Mouse (Mus musculus): ENCODE results near the gene Serp1. TPM values are rescaled to one million over a fixed set of nuclear protein-coding genes. Genes with fewer than 3 reads are reported as not detected.
"Not testable (repeated sequence)": the region's sequence is repeated elsewhere in the genome, so short reads cannot be mapped to it uniquely, and the experiment has no call there.

The Serp1 gene
- total RNA-seq, 1 experiment from 2014 or later: 78.7 TPM

DNA sequence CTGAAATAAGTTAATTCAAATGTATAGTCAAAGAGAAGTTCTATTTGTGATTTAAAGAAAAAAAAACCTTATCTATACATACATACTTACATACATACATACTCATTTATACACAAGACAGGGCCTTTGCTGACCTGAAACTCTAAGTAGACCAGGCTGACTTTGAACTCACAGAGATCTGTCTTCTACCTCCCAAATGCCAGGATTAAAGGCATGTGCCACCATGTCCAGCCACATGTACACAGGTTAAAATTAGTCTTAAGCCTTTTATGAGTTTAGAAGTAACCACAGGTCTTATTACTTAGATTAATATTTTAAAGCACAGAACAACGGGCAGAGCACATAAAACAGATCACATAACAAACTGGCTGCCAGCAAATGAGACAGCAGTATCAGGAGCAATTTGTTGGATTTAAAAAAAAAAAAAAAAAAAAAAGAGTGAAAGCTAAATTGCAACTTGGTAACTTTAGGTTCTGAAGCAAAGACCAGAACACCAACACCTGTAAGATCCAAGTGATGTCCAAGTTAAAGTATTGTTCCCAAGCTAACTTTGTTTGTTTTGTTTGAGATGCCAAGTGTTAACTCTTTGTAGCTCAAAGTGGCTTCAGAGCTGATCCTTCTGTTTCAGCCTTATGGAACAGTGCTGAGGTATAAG is 9.6 kb downstream of the Serp1 start:
- no peak for ATAC-seq (replicated peaks in 1 of 2; ENCODE audit: insufficient read depth in 1 of 2, low FRiP score in 2 of 2, low TSS enrichment in 1 of 2, low read depth in 1 of 2, poor library complexity in 2 of 2, severe bottlenecking in 2 of 2)

DNA sequence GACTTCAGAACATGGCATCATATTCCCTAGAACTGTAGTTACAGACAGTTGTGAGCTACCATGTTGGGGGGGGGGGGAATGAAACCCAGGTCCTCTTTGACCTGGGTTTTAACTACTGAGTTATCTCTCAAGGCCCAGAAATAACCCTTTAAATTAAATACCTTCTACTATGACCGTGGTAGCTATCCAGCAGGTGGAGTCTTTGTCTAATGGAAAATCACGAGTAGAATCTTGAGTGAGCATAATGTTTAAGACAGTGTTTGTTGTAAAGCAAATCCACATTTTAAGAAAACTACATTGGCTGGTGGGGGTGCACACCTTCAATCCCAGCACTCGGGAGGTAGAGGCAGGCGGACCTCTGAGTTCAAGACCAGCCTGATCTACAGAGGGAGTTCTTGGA is 12.2 kb downstream of the Serp1 start:
- ATAC-seq (replicated peaks in 1 of 2; ENCODE audit: insufficient read depth in 1 of 2, low FRiP score in 2 of 2, low TSS enrichment in 1 of 2, low read depth in 1 of 2, poor library complexity in 2 of 2, severe bottlenecking in 2 of 2): no peak

DNA sequence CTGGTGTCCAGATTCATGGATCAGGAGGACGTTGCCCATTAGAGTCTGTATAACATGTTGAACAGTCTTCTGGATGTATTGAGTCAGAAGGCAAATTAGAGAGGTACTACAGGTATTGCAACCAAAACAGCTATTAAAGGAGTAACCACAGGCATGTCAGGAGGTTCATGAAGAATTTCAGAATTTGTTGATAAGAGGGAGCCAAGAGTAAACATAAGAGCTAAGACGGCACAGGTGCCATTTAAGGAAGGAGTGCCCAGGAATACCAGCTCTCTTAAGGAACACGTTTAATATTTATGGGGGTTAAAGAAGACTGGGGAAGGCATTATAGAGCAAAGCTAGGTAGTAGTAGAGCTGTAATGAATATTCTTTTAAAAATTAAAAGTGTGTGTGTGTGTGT is 13.0 kb downstream of the Serp1 start:
- ATAC-seq (replicated peaks in 1 of 2; ENCODE audit: insufficient read depth in 1 of 2, low FRiP score in 2 of 2, low TSS enrichment in 1 of 2, low read depth in 1 of 2, poor library complexity in 2 of 2, severe bottlenecking in 2 of 2): no peak

DNA sequence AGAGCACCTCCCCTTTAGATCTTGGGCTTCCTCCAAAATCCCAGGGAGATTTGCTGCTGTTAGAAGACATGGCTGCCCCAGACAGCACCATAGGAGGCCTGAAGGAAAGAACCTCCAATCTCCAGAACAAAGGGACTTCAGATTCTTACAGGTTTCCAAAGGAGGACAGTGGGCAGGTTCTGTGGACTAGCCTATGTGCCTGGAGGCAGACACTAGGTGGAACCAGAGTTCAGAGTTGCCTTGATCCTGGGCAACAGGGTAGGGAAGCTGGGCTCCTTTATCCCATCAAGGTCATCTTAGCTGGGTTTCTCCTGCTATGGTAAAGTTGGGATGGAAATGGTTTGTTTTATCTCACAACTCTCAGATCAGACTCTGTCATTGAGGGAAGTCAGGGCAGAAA is 14.1 kb downstream of the Serp1 start:
- ATAC-seq (replicated peaks in 1 of 2; ENCODE audit: insufficient read depth in 1 of 2, low FRiP score in 2 of 2, low TSS enrichment in 1 of 2, low read depth in 1 of 2, poor library complexity in 2 of 2, severe bottlenecking in 2 of 2): 0 out of 4 replicates have a peak, but pooled peaks of 1 of the 2 experiments have one; percentile 53

DNA sequence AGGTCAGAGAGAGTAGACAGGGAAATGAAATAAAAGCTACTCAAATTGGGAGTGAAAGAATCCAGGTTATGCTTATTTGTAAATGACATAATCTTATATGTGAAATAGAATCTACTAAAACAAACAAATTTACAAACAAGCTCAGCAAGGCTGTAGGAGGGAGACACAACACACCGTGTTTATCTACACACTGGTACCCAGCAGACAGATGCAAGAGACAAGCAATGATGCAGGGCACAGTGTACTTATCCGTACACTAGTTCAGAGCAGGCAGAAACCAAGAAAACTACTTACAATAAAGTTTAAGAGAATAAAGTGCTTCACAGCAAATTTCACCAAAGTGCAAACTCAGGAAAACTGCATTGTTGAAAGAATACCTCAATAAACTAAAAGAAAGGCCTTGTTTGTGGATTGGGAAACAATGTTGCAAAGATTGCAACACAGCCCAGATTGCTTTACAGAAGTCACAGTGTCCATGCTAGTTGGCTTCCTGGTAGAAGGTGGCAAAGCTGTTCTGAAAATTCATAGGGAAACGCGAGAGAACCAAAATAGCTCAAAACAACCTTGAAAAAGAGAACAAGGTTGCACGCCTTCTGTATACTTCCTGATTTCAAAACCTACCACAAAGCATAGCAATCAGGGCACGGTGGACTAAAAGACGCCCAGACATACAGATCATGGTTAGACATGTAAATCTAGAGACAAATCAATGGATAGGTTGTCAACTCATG is 17.5 kb downstream of the Serp1 start:
- ATAC-seq (replicated peaks in 1 of 2; ENCODE audit: insufficient read depth in 1 of 2, low FRiP score in 2 of 2, low TSS enrichment in 1 of 2, low read depth in 1 of 2, poor library complexity in 2 of 2, severe bottlenecking in 2 of 2): peak; percentile 78 to 90

DNA sequence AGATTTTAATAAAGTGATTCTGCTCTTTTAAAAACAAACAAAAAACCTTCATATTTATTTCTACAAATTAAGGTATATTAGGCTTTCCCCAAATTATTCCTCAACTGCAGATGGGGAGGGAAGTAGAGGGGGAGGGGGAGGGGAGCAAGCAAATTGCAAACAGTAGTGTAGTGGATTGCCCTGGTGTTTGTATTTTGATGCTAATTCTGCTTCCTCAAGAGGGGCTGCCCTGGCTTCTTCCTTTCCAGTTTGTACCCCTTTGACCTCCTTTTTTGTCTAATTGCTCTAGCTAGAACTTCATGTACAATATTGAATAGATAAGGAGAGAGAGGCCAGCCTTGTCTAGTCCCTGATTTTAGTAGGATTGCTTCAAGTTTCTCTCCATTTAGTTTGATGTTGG is 21.0 kb downstream of the Serp1 start:
- ATAC-seq (replicated peaks in 1 of 2; ENCODE audit: insufficient read depth in 1 of 2, low FRiP score in 2 of 2, low TSS enrichment in 1 of 2, low read depth in 1 of 2, poor library complexity in 2 of 2, severe bottlenecking in 2 of 2): no peak

DNA sequence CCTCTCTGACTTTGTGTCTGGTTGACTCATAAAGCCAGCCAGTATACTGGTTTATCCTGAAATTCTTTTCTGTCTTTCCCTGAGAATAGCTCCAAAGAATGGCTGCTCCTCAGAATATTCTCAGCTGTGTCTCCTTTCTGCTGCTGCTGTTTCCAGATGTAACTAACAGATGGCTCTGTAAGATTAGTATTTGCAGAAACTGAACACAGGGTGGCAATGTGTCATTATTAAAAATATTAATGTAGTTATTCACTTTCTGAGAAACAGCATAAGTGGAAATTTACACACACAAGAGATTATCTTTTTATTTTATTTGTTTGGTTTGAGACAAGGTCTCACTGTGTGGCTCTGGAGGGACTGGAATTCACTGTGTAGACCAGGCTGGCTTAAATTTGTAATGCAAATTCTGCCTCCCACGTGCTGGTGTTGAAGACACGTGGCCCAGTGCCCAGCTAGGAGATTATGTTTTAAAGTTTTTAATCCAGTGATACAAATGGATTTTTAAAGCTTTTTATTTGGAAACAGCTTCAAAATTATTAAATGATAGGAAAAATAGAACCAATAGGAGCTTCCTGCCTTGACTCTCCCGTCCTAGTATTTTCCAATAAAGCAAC is 21.9 kb downstream of the Serp1 start:
- no peak for ATAC-seq (replicated peaks in 1 of 2; ENCODE audit: insufficient read depth in 1 of 2, low FRiP score in 2 of 2, low TSS enrichment in 1 of 2, low read depth in 1 of 2, poor library complexity in 2 of 2, severe bottlenecking in 2 of 2)

DNA sequence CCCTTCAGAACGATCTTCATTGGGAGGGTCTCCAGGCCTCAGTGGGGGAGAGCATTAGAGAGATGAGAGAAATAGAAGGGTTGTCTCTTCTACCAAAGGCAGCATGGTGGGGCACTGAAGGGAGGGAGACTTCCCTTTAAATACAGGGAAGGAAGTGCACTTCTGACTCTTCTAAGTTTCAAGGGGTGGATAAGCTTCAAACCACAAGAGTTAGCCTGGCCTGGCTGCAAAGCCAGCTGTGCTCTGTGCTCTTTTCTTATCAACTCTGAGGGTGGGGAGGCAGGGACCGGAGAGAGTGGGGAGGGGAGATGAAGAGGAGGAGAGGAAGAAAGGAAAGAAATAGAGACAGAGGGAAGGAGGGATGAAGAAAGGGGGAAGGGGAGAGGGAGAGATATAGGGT is 23.7 kb downstream of the Serp1 start:
- ATAC-seq (replicated peaks in 1 of 2; ENCODE audit: insufficient read depth in 1 of 2, low FRiP score in 2 of 2, low TSS enrichment in 1 of 2, low read depth in 1 of 2, poor library complexity in 2 of 2, severe bottlenecking in 2 of 2): peak; percentile 97 to 98

DNA sequence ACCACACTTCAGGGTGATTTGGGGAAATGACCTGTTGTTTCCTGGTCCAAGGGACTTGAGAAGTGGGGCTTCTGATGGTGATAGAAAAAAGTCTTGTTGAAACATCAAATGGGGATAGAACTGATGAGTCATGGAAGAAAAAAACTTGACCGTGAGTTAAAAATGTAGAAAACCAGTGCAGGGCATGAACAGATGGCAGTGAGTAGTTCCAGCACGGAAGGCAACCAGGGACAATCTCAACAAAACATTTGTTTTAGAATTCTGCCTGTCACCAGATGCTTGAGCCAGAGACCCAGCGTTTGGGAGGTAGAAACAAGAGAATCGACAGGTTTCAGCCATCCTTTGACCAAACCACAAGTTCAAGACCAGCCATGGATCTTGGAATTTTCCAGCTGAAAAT is 32.1 kb downstream of the Serp1 start:
- ATAC-seq (replicated peaks in 1 of 2; ENCODE audit: insufficient read depth in 1 of 2, low FRiP score in 2 of 2, low TSS enrichment in 1 of 2, low read depth in 1 of 2, poor library complexity in 2 of 2, severe bottlenecking in 2 of 2): no peak

DNA sequence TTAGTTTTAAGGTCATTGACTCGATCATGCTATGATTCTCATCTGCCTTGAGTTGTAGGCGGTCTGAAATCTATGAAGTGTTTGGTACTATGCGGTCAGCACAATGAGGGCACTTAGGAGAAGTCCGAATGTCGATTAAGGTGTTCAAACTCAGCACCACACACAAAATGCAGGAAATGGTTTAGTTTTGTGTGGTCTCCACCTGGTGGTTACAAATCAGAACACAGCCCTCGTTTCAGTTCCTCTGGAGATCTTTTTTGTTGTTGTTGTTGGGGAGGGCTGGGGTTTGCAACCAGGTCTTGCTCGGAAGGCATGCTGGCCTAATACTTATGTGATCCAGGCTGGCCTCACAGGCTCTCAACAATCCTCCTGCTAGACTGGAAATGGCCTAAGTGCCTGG is 34.9 kb downstream of the Serp1 start:
- peak; percentile 27 to 62; a peak in 1 of 4 replicates for ATAC-seq (replicated peaks in 1 of 2; ENCODE audit: insufficient read depth in 1 of 2, low FRiP score in 2 of 2, low TSS enrichment in 1 of 2, low read depth in 1 of 2, poor library complexity in 2 of 2, severe bottlenecking in 2 of 2)

DNA sequence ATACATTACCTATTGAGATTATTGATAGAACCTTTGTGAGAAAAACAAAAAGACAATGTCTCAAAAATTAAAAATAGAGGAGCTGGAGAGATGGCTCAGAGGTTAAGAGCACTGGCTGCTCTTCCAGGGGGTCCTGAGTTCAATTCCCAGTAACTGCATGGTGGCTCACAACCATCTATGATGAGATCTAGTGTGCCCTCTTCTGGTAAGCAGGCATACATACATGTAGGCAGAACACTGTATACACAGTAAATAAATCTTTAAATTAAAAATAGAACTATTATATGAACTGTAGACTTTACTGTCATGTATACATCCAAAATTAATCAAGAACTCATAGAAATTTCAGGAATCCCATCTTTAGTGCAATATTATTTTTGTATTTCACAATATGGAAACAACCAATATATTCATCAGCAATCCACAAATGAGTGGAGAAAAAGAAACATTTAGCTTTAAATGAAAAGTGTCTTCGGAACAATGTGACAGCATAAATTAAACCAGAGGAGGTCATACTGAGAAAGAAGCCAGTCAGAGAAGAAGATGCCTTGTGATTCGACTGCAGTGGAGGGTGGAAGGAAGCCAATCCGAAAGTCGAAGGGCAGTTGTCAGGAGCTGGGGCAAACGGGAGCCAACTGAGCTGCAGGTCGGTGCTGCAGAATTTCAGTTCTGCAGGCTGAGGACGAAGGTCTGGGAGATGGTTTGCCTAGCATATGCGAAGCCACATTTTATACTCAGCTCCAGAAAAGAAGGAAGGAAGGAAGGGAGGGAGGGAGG is 37.5 kb downstream of the Serp1 start:
- ATAC-seq (replicated peaks in 1 of 2; ENCODE audit: insufficient read depth in 1 of 2, low FRiP score in 2 of 2, low TSS enrichment in 1 of 2, low read depth in 1 of 2, poor library complexity in 2 of 2, severe bottlenecking in 2 of 2): peak in 1 of 2 experiments; percentile 42; a peak in 1 of 4 replicates

DNA sequence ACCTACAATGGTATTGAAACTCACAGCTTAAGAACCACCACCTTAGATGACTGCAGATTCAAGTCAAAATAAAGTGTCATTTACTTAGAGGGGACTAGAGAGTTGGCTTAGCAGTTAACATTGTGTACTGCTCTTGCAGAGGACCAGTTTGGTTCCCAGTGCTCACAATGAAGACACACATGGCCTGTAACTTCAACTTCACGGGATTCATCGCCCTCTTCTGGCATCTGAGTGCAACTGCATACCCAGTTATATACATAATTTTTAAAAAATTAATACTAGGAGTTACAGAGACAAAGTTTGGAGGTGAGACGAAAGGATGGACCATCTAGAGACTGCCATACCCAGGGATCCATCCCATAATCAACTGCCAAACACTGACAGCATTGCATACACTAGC is 38.6 kb downstream of the Serp1 start:
- no peak for ATAC-seq (replicated peaks in 1 of 2; ENCODE audit: insufficient read depth in 1 of 2, low FRiP score in 2 of 2, low TSS enrichment in 1 of 2, low read depth in 1 of 2, poor library complexity in 2 of 2, severe bottlenecking in 2 of 2)

DNA sequence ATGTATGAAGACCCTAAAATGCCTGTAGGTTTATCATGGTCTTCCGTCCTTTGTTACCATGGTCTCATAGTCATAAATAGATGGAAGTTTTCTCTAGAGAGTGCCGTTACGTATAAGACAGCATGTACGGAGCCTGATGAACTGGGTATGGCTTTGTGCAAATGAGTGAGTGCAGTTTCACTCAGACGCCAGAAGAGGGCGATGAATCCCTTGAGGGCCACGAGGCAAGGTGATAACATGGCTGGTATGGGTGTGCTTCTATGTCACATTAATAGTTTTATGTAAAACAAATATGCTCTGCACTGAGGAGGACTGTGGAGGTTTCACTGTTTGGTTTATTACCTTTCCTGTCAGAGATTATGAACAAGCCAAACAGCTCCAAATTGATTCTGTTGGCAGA is 39.8 kb downstream of the Serp1 start:
- 0 out of 4 replicates have a peak, but pooled peaks of 1 of the 2 experiments have one; percentile 51 for ATAC-seq (replicated peaks in 1 of 2; ENCODE audit: insufficient read depth in 1 of 2, low FRiP score in 2 of 2, low TSS enrichment in 1 of 2, low read depth in 1 of 2, poor library complexity in 2 of 2, severe bottlenecking in 2 of 2)

DNA sequence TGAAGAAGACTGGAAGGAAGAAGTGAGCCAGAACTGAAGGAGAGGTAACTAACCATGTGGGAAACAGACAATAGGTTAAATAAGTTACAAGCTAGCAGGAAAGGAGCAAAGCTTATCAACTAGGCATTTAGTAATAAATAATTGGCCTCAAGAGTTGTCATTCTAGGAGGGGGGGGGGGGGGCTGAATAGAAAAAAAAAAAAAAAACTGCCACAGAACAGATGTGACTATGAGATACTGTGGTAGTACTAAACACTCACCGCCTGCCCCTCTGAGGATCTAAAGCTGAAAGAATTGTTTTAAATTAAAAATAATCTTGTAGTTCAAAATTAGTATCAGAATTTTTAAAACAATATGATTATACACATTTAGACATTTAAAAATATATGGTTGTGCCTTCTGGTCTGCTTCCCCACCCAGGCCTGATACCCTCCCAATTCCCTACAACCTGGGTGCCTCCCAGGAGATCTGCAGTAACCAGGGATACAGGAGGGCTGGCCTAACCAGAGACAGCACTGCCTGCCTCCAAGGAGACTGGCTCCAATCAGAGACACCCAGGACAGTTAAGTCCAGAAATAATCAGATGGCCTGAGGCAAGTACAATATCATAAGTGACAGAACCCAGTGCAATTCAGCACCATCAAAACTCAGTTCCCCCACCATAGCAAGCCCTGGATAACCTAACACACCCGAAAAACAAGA is 46.8 kb downstream of the Serp1 start:
- ATAC-seq (replicated peaks in 1 of 2; ENCODE audit: insufficient read depth in 1 of 2, low FRiP score in 2 of 2, low TSS enrichment in 1 of 2, low read depth in 1 of 2, poor library complexity in 2 of 2, severe bottlenecking in 2 of 2): no peak

DNA sequence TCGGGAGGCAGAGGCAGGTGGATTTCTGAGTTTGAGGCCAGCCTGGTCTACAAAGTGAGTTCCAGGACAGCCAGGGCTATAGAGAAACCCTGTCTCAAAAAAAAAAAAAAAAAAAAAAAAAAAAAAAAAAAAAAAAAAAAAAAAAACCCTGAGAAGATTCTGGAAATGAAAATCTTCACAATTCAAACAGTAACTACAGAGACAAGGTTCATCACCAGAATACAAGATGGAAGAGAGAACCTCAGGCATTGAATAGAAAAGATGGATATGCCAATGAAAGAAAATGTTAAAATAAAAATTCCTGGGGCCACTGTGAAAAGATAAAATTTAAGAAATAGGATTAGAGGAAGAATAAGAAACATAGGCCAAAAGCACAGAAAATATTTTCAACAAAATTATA is 50.4 kb downstream of the Serp1 start:
- ATAC-seq (replicated peaks in 1 of 2; ENCODE audit: insufficient read depth in 1 of 2, low FRiP score in 2 of 2, low TSS enrichment in 1 of 2, low read depth in 1 of 2, poor library complexity in 2 of 2, severe bottlenecking in 2 of 2): not testable (repeated sequence)

Data from hematopoietic stem cell, adult 5-6 weeks (primary cell).